Comparison of ENCODE assay signal across 8 mouse cellular contexts in genomic region chr13:6648669-6649233, GRCm38 (mm10). TPM values are rescaled to one million over a fixed set of nuclear protein-coding genes. Genes with fewer than 3 reads are reported as not detected.
DNase-seq lines count a peak whose midpoint lies in the region; ATAC-seq and TF ChIP-seq lines count a peak whose summit lies in the region.

Gene Pfkp, minus strand, starts transcription at chr13:6648777.

- H3K36me3 ChIP-seq in G1E (replicated peaks): peaks cover 21% of the 10 kb centered on the region
- no peaks in the 10 kb centered on the region for H3K36me3 ChIP-seq in lung, embryonic 16.5 days (ENCODE audit: control insufficient read depth, insufficient read depth, low read length)

- peak within 1 kb of the TSS; percentile 88 for H3K27ac ChIP-seq in cerebellum, adult 2 months (ENCODE audit: insufficient read depth, low read length)
- no peak within 1 kb of the TSS for H3K27ac ChIP-seq in lung, embryonic 16.5 days (ENCODE audit: low read length)

- H3K9me3 ChIP-seq in G1E (replicated peaks): no peaks in the 10 kb centered on the region
- no peaks in the 10 kb centered on the region for H3K9me3 ChIP-seq in lung, embryonic 16.5 days (ENCODE audit: control insufficient read depth, low read length)

- H3K4me3 ChIP-seq in G1E (ENCODE audit: low read depth, low read length): peak within 1 kb of the TSS; percentile 88
- peak within 1 kb of the TSS; percentile 97 for H3K4me3 ChIP-seq in cerebellum, adult 2 months (replicated peaks; ENCODE audit: insufficient read depth, low read depth, low read length)
- peak within 1 kb of the TSS; percentile 65 for H3K4me3 ChIP-seq in lung, embryonic 16.5 days (ENCODE audit: low read length)

- WGBS in cerebellum, adult 2 months: 1% methylated on average over 34 of the region's 34 CpGs
- WGBS in lung, embryonic 16.5 days: 2% methylated on average over 34 of the region's 34 CpGs

- no peak for TF ChIP-seq CTCF in G1E (IDR thresholded peaks at IDR 0.05; ENCODE audit: low read depth, low read length)
- TF ChIP-seq CTCF in cerebellum, adult 2 months (IDR thresholded peaks at IDR 0.05; ENCODE audit: borderline replicate concordance, insufficient read depth, low read depth, low read length): no peak

- ATAC-seq in G1E (ENCODE audit: extremely low read depth, insufficient number of reproducible peaks, low FRiP score, poor library complexity, severe bottlenecking): peak; percentile 67
- peak; percentile 84 to 86 for ATAC-seq in hematopoietic stem cell, adult 5-6 weeks (replicated peaks in 1 of 2; ENCODE audit: insufficient read depth in 1 of 2, low FRiP score in 2 of 2, low TSS enrichment in 1 of 2, low read depth in 1 of 2, poor library complexity in 2 of 2, severe bottlenecking in 2 of 2)
- ATAC-seq in lung, embryonic 16.5 days (ENCODE audit: low read depth): peak; percentile 97

- H3K4me1 ChIP-seq in G1E (ENCODE audit: insufficient read depth, low read depth, low read length): peaks cover 49% of the 10 kb centered on the region
- H3K4me1 ChIP-seq in cerebellum, adult 2 months (ENCODE audit: control insufficient read depth, insufficient read depth, low read length): peaks cover 6% of the 10 kb centered on the region; the same call in 1 of the 2 replicates
- H3K4me1 ChIP-seq in lung, embryonic 16.5 days (replicated peaks; ENCODE audit: control insufficient read depth, insufficient read depth, low read length): peaks cover 11% of the 10 kb centered on the region

- DNase-seq in G1E (ENCODE audit: low spot score): peak; percentile 95
- DNase-seq in cerebellum, adult 2 months: peak; percentile 93 to 95
- DNase-seq in forelimb bud, embryonic 11.5 days (ENCODE audit: low read depth, low spot score): peak; percentile 66
- peak; percentile 81 for DNase-seq in layer of hippocampus, adult 9-10 months (ENCODE audit: low spot score)
- peak; percentile 49 for DNase-seq in ovary, postnatal 10 days (ENCODE audit: low spot score)
- peak; percentile 90 to 91 for DNase-seq in thymus, postnatal 10 days (ENCODE audit: low spot score in 2 of 2)

- H3K27me3 ChIP-seq in G1E (ENCODE audit: insufficient read depth, low read length): 0 out of 2 replicates have a peak, but pooled peaks cover 5% of the 10 kb centered on the region
- no peaks in the 10 kb centered on the region for H3K27me3 ChIP-seq in cerebellum, adult 2 months (ENCODE audit: control insufficient read depth, insufficient read depth, low read length)
- no peaks in the 10 kb centered on the region; the same call in 1 of the 2 replicates for H3K27me3 ChIP-seq in lung, embryonic 16.5 days (ENCODE audit: control insufficient read depth, insufficient read depth, low read depth, low read length)

- H3K9ac ChIP-seq in lung, embryonic 16.5 days (ENCODE audit: low read length): peak within 1 kb of the TSS; percentile 70

- peak within 1 kb of the TSS; percentile 100 for H3K4me2 ChIP-seq in lung, embryonic 16.5 days (ENCODE audit: low read depth, low read length)

- TF ChIP-seq POLR2A in cerebellum, adult 2 months (IDR thresholded peaks at IDR 0.05; ENCODE audit: borderline replicate concordance, insufficient read depth, low read length): peak; percentile 89

RNA-seq across cellular contexts. Expression of gene Pfkp, which starts in this region (rescaled TPM):
- total RNA-seq in G1E (2014; fragmentation: Nextera tagmentation): 138 and 139 TPM in 2 replicates
- 264 and 287 TPM in 2 replicates for total RNA-seq in G1E (2017)
- 54.1 and 96.4 TPM in 2 replicates for polyA plus RNA-seq in G1E (2012)
- polyA plus RNA-seq in cerebellum, adult 2 months (2012; rRNA removed): 204 and 235 TPM in 2 replicates
- 46.1 and 51.6 TPM in 2 replicates for total RNA-seq in hematopoietic stem cell, adult 5-6 weeks (2017)
- polyA plus RNA-seq in lung, embryonic 16.5 days (2015; fragmentation: Nextera tagmentation; extraction: Ambion mirVana): 29.5 and 34.6 TPM in 2 replicates
